Mouse (Mus musculus) liver, embryonic 11.5 days (tissue): ENCODE data around the gene Fam19a2. TPM values are rescaled to one million over a fixed set of nuclear protein-coding genes. Genes with fewer than 3 reads are reported as not detected.

Source experiments
- ATAC-seq: fragments of 200-750 bp; cut with Nextera tagmentation; replicated peaks from 2 replicates; pipeline ENCODE4 v1.8.0; 2017; ENCODE audit warnings: moderate number of reproducible peaks, mild to moderate bottlenecking, moderate TSS enrichment, moderate library complexity; ENCODE audit not compliant: low FRiP score
- DNase-seq: peaks from one replicate; pipeline ENCODE4 v3.0.0-alpha.2; 2017; ENCODE audit warnings: low spot score
- H3K27ac ChIP-seq: fragments of 300-500 bp; sonication (generic); 2 replicates; pipeline ENCODE4 v1.5.1; 2014; ENCODE audit warnings: mild to moderate bottlenecking, low read depth, low read length, control low read depth
- H3K27me3 ChIP-seq: fragments of 300-500 bp; sonication (generic); replicated peaks from 2 replicates; pipeline ENCODE4 v1.6.1; 2014; ENCODE audit warnings: low read length, mixed read lengths; ENCODE audit not compliant: control insufficient read depth, insufficient read depth
- H3K36me3 ChIP-seq: fragments of 300-500 bp; sonication (generic); 2 replicates; pipeline ENCODE4 v1.6.1; 2014; ENCODE audit warnings: mild to moderate bottlenecking, low read length, moderate library complexity, mixed read lengths; ENCODE audit not compliant: control insufficient read depth, insufficient read depth
- H3K4me1 ChIP-seq: fragments of 300-500 bp; sonication (generic); replicated peaks from 2 replicates; pipeline ENCODE4 v1.6.1; 2014; ENCODE audit warnings: low read length, mixed read lengths; ENCODE audit not compliant: control insufficient read depth, insufficient read depth
- H3K4me2 ChIP-seq: fragments of 300-500 bp; sonication (generic); 2 replicates; pipeline ENCODE4 v1.6.1; 2014; ENCODE audit warnings: mild to moderate bottlenecking, control low read depth, moderate library complexity
- H3K4me3 ChIP-seq: fragments of 300-500 bp; sonication (generic); 2 replicates; pipeline ENCODE4 v1.5.1; 2014; ENCODE audit warnings: low read depth, low read length, control low read depth
- H3K9ac ChIP-seq: fragments of 300-500 bp; sonication (generic); 2 replicates; pipeline ENCODE4 v1.6.1; 2014; ENCODE audit warnings: low read depth, low read length, control low read depth
- H3K9me3 ChIP-seq: fragments of 300-500 bp; sonication (generic); 2 replicates; pipeline ENCODE4 v1.6.1; 2016; ENCODE audit warnings: low read length, inconsistent platforms, mixed read lengths; ENCODE audit not compliant: control insufficient read depth
- WGBS: fragments of 180-500 bp; shearing (Covaris S2); extraction: QIAGEN DNeasy Blood & Tissue Kit; methylation state at CpG from one replicate; pipeline ENCODE4 v1.1.7; 2014; 5-methylcytosine and 5-hydroxymethylcytosine counted together
- polyA plus RNA-seq: library from polyadenylated mRNA; unstranded; fragments of >200 nt; fragmentation: Nextera tagmentation; extraction: Ambion mirVana; gene quantifications from 2 replicates; pipeline ENCODE4 v1.2.1, GENCODE M21; 2014

The Fam19a2 gene
- polyA plus RNA-seq, 1 experiment from 2014 or later: 0.75 TPM

DNA sequence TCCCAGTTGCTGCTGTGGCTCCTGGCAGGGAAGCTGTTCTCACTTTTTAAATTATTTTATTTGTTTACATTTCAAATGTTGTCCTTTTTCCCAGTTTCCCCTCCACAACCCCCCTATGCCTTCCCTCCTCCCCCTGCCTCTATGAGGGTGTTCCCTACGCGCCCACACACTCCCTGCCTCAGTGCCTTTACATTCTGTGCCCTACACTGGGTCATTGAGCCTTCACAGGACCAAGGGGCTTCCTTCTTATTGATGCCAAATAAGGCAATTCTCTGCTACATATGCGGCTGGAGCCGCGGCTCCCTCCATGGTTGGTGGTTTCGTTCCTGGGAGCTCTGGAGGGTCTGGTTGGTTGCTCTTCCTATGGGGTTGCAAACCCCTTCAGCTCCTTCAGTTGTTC is 93.2 kb downstream of the Fam19a2 start:
- WGBS: 76% methylated on average over 6 of the region's 6 CpGs
- Histone ChIP-seq H3K4me2 (no peak overlapping the region), H3K4me3 (no peak overlapping the region), H3K9me3 (no peaks in the 10 kb centered on the region), H3K27ac (no peak overlapping the region), H3K36me3 (no peaks in the 10 kb centered on the region), H3K9ac (no peak overlapping the region), H3K27me3 (no peaks in the 10 kb centered on the region), H3K4me1 (no peaks in the 10 kb centered on the region)
- no peak for DNase-seq
- ATAC-seq: no peak

DNA sequence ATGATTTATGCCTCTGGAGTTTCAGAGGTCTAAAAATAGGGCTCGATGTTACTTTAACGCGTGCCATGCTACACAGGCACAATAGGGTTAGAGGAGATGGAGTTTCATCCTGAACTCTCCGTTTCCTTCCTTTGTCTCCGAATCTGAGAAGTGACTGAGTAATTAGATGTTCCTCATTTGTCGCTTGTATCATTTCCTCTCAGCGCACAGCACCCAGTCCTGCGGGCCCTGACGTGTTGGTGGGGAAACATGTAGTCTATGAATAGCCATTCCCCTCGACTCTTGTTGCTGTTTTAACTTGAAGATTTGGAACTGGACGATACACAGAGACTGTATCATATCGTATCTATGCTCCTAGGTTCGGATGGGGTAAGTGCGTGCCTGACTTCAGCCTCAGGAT is 96.7 kb downstream of the Fam19a2 start:
- Histone ChIP-seq H3K9me3 (no peaks in the 10 kb centered on the region), H3K27me3 (no peaks in the 10 kb centered on the region), H3K36me3 (no peaks in the 10 kb centered on the region), H3K27ac (no peak overlapping the region), H3K9ac (no peak overlapping the region), H3K4me3 (no peak overlapping the region), H3K4me1 (no peaks in the 10 kb centered on the region), H3K4me2 (no peak overlapping the region)
- 58% methylated on average over 14 of the region's 14 CpGs for whole genome bisulfite sequencing
- DNase-seq (no peak), ATAC-seq (no peak)

DNA sequence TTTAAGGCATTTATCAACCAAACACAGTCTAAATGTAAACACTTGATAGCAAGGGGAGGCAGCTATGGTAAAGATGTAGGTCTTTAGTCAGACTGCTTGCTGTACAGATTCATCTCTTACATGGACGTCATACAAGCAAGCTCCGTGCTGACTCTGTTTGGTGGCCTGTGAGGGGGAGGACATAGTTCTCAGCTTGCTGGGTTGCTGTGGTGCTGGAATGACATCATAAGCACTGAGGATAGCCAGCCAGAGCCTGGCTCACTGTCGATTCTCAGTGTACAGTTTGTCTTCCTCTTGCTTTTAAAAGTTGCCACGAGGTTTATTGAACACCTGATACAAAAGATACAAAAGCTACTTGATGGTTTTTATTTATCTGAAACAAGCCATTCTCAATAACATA is 100.8 kb downstream of the Fam19a2 start:
- no peaks in the 10 kb centered on the region for H3K9me3 ChIP-seq
- DNase-seq (no peak), ATAC-seq (no peak)
- H3K27ac ChIP-seq: no peak overlapping the region
- H3K9ac ChIP-seq: no peak overlapping the region
- H3K4me3 ChIP-seq: no peak overlapping the region
- H3K36me3 ChIP-seq: no peaks in the 10 kb centered on the region
- WGBS: 67% methylated on average over 4 of the region's 4 CpGs
- H3K4me2 ChIP-seq: no peak overlapping the region
- H3K27me3 ChIP-seq: no peaks in the 10 kb centered on the region
- no peaks in the 10 kb centered on the region for H3K4me1 ChIP-seq

DNA sequence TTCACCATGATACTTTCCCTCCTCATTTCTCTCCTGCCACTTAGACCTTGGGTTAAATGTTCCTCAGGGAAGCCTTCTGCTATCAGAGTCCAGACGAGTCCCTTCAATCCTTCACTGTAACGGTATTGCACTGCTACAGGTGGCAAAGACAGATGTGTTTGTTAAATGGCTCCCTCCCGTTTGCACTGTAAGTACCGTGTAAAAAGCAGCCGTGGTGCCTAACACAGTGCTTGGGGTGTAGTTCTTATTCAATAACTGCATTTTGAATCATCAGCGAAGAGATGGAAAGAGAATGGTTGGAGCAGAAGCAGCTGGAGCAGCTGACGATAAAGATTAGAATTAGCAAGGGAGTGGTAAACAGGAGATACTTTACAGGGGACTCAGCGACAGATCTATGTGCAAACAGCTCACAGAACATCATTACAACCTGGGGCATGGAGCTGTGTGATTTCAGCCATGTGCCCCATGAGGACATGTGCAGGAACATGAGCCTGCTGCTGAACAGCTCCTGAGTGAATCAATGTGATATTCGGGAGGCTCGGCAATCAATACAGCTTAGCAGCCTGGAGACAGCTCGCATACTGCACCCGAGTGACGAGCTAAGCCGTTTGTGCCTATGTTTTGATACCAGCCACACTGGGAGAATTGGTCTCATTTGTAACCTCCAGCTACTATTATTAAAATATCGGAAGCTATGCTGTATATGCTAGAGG is 103.5 kb downstream of the Fam19a2 start:
- no peak overlapping the region for H3K9ac ChIP-seq
- ATAC-seq (no peak), DNase-seq (no peak)
- H3K9me3 ChIP-seq: no peaks in the 10 kb centered on the region
- no peaks in the 10 kb centered on the region for H3K4me1 ChIP-seq
- no peak overlapping the region for H3K27ac ChIP-seq
- no peaks in the 10 kb centered on the region for H3K36me3 ChIP-seq
- H3K4me2 ChIP-seq: no peak overlapping the region
- no peaks in the 10 kb centered on the region for H3K27me3 ChIP-seq
- 82% methylated on average over 15 of the region's 15 CpGs for WGBS
- no peak overlapping the region for H3K4me3 ChIP-seq

DNA sequence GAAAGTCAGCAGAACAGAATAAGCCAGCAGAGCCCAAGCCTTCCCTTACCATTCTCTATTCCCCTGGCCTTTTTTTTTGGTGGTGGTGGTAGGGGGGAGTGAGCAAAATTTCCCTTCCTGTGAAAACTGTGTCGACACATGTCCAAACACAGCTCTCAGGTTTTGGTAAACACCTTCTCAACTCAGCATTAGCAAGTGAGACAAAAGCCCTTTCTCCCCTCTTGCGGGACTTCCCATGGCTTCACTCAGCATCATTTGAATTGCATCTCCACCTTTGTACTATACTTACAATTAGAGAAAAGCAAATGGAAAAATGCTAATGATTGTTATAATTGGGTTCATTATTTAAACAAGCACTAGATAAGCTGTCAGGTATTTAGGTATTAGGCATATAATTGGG is 119.5 kb downstream of the Fam19a2 start:
- 56% methylated on average over 2 of the region's 2 CpGs for WGBS
- no peak overlapping the region for H3K4me2 ChIP-seq
- no peaks in the 10 kb centered on the region for H3K4me1 ChIP-seq
- H3K27ac ChIP-seq: no peak overlapping the region
- no peak overlapping the region for H3K4me3 ChIP-seq
- H3K9me3 ChIP-seq: no peaks in the 10 kb centered on the region
- H3K27me3 ChIP-seq: no peaks in the 10 kb centered on the region
- DNase-seq (no peak), ATAC-seq (no peak)
- H3K9ac ChIP-seq: no peak overlapping the region
- H3K36me3 ChIP-seq: no peaks in the 10 kb centered on the region

DNA sequence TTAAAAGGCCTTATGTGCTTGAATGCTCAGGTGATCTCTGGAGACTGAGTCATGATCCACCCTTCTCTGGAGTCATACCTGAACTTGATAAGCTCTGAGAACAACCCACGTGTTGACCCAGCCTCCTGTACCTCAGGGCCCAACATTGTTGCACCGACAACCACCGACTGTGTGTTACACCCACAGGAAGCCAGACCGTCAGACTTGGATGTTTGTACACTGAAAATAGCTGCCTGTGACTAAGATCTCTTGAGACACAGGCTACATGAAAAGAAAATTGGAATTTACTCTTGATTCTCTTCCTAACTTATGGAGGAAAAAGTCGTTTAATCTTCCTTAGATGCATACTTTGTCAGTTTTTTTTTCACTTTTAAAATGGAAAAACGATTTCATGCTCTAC is 121.8 kb downstream of the Fam19a2 start:
- no peaks in the 10 kb centered on the region for H3K36me3 ChIP-seq
- H3K4me1 ChIP-seq: no peaks in the 10 kb centered on the region
- DNase-seq (no peak), ATAC-seq (no peak)
- WGBS: 72% methylated on average over 6 of the region's 6 CpGs
- H3K27ac ChIP-seq: no peak overlapping the region
- H3K4me2 ChIP-seq: no peak overlapping the region
- H3K9ac ChIP-seq: no peak overlapping the region
- no peaks in the 10 kb centered on the region for H3K9me3 ChIP-seq
- no peaks in the 10 kb centered on the region for H3K27me3 ChIP-seq
- H3K4me3 ChIP-seq: no peak overlapping the region

DNA sequence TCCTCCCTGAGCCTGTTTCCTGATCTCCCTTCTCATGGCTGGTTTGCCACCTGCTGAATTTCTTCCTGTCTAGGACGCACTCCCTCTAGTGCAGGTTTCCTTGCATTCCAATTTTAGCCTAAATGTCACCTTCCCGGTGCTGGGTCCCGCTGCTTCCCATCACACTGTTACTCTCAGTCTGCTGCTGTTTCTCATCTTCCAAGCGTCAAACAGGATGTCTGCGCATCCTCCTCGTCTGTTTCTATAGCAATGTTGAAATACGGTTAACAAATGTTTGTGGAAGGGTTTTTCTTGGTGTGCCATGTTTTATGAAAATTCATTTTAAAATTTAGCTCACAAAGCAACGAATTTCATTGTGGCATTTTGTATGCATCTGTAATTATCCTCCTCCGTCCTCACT is 131.6 kb downstream of the Fam19a2 start:
- no peaks in the 10 kb centered on the region for H3K36me3 ChIP-seq
- no peak for ATAC-seq
- H3K4me1 ChIP-seq: no peaks in the 10 kb centered on the region
- H3K9me3 ChIP-seq: no peaks in the 10 kb centered on the region
- H3K4me2 ChIP-seq: no peak overlapping the region
- H3K9ac ChIP-seq: no peak overlapping the region
- no peak overlapping the region for H3K4me3 ChIP-seq
- H3K27me3 ChIP-seq: no peaks in the 10 kb centered on the region
- no peak for DNase-seq
- 67% methylated on average over 9 of the region's 9 CpGs for WGBS
- H3K27ac ChIP-seq: no peak overlapping the region

DNA sequence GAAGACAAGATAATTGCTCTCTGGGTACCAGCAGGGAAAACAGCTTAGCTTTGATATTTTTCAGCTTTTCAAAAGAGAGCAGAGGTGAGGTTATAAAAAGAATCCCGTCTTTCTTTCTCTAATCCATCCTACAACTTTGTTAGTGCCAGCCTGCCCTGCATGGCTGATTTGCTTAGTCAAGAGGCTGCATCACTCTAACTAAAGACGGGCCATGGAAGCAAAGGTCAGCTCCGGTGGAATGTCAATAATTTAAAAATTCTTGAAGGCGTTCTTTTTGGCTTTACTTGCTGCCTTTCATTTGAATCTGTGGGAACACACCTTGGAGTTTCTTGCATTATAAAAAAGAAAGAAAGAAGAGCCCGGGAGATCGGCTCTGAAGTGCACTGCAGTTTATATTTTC is 134.3 kb downstream of the Fam19a2 start:
- ATAC-seq: no peak
- H3K4me1 ChIP-seq: no peaks in the 10 kb centered on the region
- no peaks in the 10 kb centered on the region for H3K27me3 ChIP-seq
- H3K4me3 ChIP-seq: no peak overlapping the region
- no peaks in the 10 kb centered on the region for H3K9me3 ChIP-seq
- no peaks in the 10 kb centered on the region for H3K36me3 ChIP-seq
- 70% methylated on average over 6 of the region's 6 CpGs for WGBS
- no peak for DNase-seq
- H3K4me2 ChIP-seq: no peak overlapping the region
- no peak overlapping the region for H3K27ac ChIP-seq
- H3K9ac ChIP-seq: no peak overlapping the region

DNA sequence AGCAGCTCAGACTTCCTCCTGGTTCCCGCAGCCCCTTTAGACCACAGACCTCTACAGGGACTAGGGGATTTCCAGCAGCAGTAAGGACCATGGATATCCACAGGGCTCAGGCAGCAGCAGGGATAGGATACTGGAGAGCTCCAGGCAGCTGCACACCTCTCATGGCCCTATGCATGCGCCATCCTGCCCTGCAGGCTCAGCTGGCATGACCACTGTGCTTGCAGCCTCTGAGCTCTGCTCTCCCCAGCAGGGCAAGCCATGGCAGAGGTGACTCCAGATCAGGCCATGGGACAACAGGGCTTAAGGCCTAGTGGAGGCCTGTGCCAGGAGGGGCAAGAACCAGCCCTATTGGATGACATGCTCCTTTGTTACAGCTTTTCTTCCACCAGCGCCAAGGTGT is 137.4 kb downstream of the Fam19a2 start:
- Histone ChIP-seq H3K4me1 (no peaks in the 10 kb centered on the region), H3K9ac (no peak overlapping the region), H3K27ac (no peak overlapping the region), H3K9me3 (0 out of 2 replicates have a peak, but pooled peaks cover 2% of the 10 kb centered on the region), H3K27me3 (no peaks in the 10 kb centered on the region), H3K4me3 (no peak overlapping the region), H3K36me3 (no peaks in the 10 kb centered on the region), H3K4me2 (no peak overlapping the region)
- 85% methylated on average over 3 of the region's 3 CpGs for WGBS
- ATAC-seq: no peak
- DNase-seq: no peak
